Mouse (Mus musculus) olfactory bulb, adult 2 months (tissue): ENCODE results near the gene Hk2. TPM values are rescaled to one million over a fixed set of nuclear protein-coding genes. Genes with fewer than 3 reads are reported as not detected.
"Not testable (repeated sequence)": the region's sequence is repeated elsewhere in the genome, so short reads cannot be mapped to it uniquely, and the experiment has no call there.

Experiments used
- H3K27ac ChIP-seq: fragments of 200-500 bp; 2 replicates; pipeline ENCODE4 v1.5.1; 2012; ENCODE audit warnings: low read depth, low read length; ENCODE audit not compliant: insufficient read depth
- H3K4me1 ChIP-seq: fragments of 200-500 bp; 2 replicates; pipeline ENCODE4 v1.6.1; 2012; ENCODE audit warnings: low read length; ENCODE audit not compliant: control insufficient read depth, insufficient read depth
- H3K4me3 ChIP-seq: fragments of 200-500 bp; 2 replicates; pipeline ENCODE4 v1.5.1; 2012; ENCODE audit warnings: mild to moderate bottlenecking, low read depth, low read length, moderate library complexity; ENCODE audit not compliant: insufficient read depth
- CTCF ChIP-seq: fragments of 200-500 bp; IDR thresholded peaks from 2 replicates; pipeline ENCODE4 v1.5.1; 2012; ENCODE audit warnings: low read depth, mild to moderate bottlenecking, low read length, moderate library complexity; ENCODE audit not compliant: insufficient read depth
- POLR2A ChIP-seq: fragments of 200-500 bp; IDR thresholded peaks from 2 replicates; pipeline ENCODE4 v1.6.1; 2012; ENCODE audit warnings: mild to moderate bottlenecking, low read depth, low read length, moderate library complexity; ENCODE audit not compliant: insufficient read depth
- WGBS: fragments of 180-500 bp; shearing (Covaris S2); methylation state at CpG from one replicate; pipeline ENCODE4 v1.1.7; 2018; 5-methylcytosine and 5-hydroxymethylcytosine counted together
- polyA plus RNA-seq: library from polyadenylated mRNA; stranded (reverse); fragments of >200 nt; gene quantifications from 2 replicates; pipeline ENCODE4 v1.2.4, GENCODE M21; 2012; ENCODE audit warnings: low replicate concordance; ENCODE audit not compliant: missing spikeins, insufficient read depth, insufficient read length

Hk2 gene
- polyA plus RNA-seq, 1 experiment = not detected

GRCm38 (mm10) chr6:82684136-82684535, 90.1 kb downstream of the Hk2 start:
- Histone ChIP-seq H3K4me1 (no peaks in the 10 kb centered on the region), H3K27ac (no peak overlapping the region), H3K4me3 (no peak overlapping the region)
- TF ChIP-seq POLR2A = no peak
- TF ChIP-seq CTCF = no peak

GRCm38 (mm10) chr6:82679286-82679685, 95.0 kb downstream of the Hk2 start:
- WGBS = 75% methylated on average over 2 of the region's 2 CpGs
- not testable (repeated sequence) for H3K4me1 ChIP-seq, H3K27ac ChIP-seq, H3K4me3 ChIP-seq

GRCm38 (mm10) chr6:82677629-82678028, 96.6 kb downstream of the Hk2 start:
- H3K4me1 ChIP-seq, H3K27ac ChIP-seq, H3K4me3 ChIP-seq: not testable (repeated sequence)
- WGBS = 72% methylated on average over 3 of the region's 3 CpGs

Other genes with a start within 250 kb of the Hk2 start
- gene Pole4, start 69.1 kb downstream of the Hk2 start, polyA plus RNA-seq = not detected in 2 replicates
- not detected in 2 replicates for gene Sema4f, start 165.3 kb upstream of the Hk2 start, polyA plus RNA-seq
- not detected in 2 replicates for gene M1ap, start 172.4 kb upstream of the Hk2 start, polyA plus RNA-seq